Mouse (Mus musculus) CH12.LX (cell line): ENCODE measurements around the gene Arhgef25. TPM values are rescaled to one million over a fixed set of nuclear protein-coding genes. Genes with fewer than 3 reads are reported as not detected.

Experiments used
- DNase-seq: peaks from one replicate; pipeline ENCODE4 v3.0.0-alpha.2; 2013; ENCODE audit errors: extremely low read depth
- H3K27ac ChIP-seq: 2 replicates; pipeline ENCODE4 v1.5.1; 2012; ENCODE audit warnings: low read depth, mild to moderate bottlenecking, control low read depth, moderate library complexity; ENCODE audit not compliant: insufficient read depth
- H3K27me3 ChIP-seq: replicated peaks from 2 replicates; pipeline ENCODE3; 2012; ENCODE audit warnings: inconsistent platforms
- H3K36me3 ChIP-seq, 2 experiments: replicated peaks in 1 of 2; 2 replicates each; pipeline versions ENCODE3 to v1.6.1; 2012; ENCODE audit warnings: inconsistent platforms in 1 of 2, low read length in 1 of 2, mild to moderate bottlenecking in 1 of 2, mixed read lengths in 1 of 2, moderate library complexity in 1 of 2; ENCODE audit not compliant: control insufficient read depth in 1 of 2, insufficient read depth in 1 of 2
- H3K4me1 ChIP-seq, 2 experiments: 2 replicates each; pipeline ENCODE4 v1.6.1; 2012; ENCODE audit warnings: inconsistent platforms in 1 of 2, moderate library complexity in 1 of 2; ENCODE audit not compliant: insufficient read depth in 2 of 2, control insufficient read depth in 1 of 2
- H3K4me2 ChIP-seq: 2 replicates; pipeline ENCODE4 v1.6.1; 2012; ENCODE audit warnings: low read depth, mild to moderate bottlenecking, control low read depth; ENCODE audit not compliant: poor library complexity, insufficient read depth, severe bottlenecking
- H3K4me3 ChIP-seq, 3 experiments: fragments of 150-350 bp in 1 of 3; sonication (generic) in 1 of 3; replicated peaks in 1 of 3; 2 replicates each; pipeline versions ENCODE3 to v1.5.1; 2011 to 2012; ENCODE audit warnings: low read depth in 2 of 3, low read length in 2 of 3, mild to moderate bottlenecking in 2 of 3, moderate library complexity in 2 of 3, control low read depth in 1 of 3, improper control_type of control experiment in 1 of 3, inconsistent platforms in 1 of 3, mixed read lengths in 1 of 3; ENCODE audit not compliant: poor library complexity in 1 of 3
- H3K79me2 ChIP-seq: replicated peaks from 2 replicates; pipeline ENCODE4 v1.6.1; 2012; ENCODE audit warnings: mild to moderate bottlenecking, moderate library complexity; ENCODE audit not compliant: control insufficient read depth, poor library complexity, insufficient read depth, severe bottlenecking; ENCODE audit errors: extremely low read depth
- H3K9ac ChIP-seq: 2 replicates; pipeline ENCODE4 v1.6.1; 2012; ENCODE audit warnings: low read depth, mild to moderate bottlenecking, control low read depth, moderate library complexity; ENCODE audit not compliant: insufficient read depth
- H3K9me3 ChIP-seq: replicated peaks from 2 replicates; pipeline ENCODE3; 2012; ENCODE audit warnings: low read length, inconsistent platforms, mixed read lengths
- BHLHE40 ChIP-seq: IDR thresholded peaks from 2 replicates; pipeline ENCODE4 v1.6.1; 2011; ENCODE audit warnings: mild to moderate bottlenecking, low read depth, low read length, improper control_type of control experiment
- CTCF ChIP-seq, 2 experiments: IDR thresholded peaks in 1 of 2; conservative IDR thresholded peaks in 1 of 2; 2 replicates each; pipeline ENCODE4 v1.5.1; 2011 to 2012; ENCODE audit warnings: low read depth in 2 of 2, low read length in 2 of 2, improper control_type of control experiment in 1 of 2, inconsistent platforms in 1 of 2, mild to moderate bottlenecking in 1 of 2, moderate library complexity in 1 of 2
- E2F4 ChIP-seq: IDR thresholded peaks from 2 replicates; pipeline ENCODE4 v1.6.1; 2011; ENCODE audit warnings: low read depth, low read length, improper control_type of control experiment; ENCODE audit not compliant: insufficient replicate concordance
- EP300 ChIP-seq: IDR thresholded peaks from 2 replicates; pipeline ENCODE4 v1.6.1; 2011; ENCODE audit warnings: low read length, improper control_type of control experiment
- GABPA ChIP-seq: IDR thresholded peaks from 2 replicates; pipeline ENCODE4 v1.6.1; 2012; ENCODE audit warnings: low read depth, low read length, improper control_type of control experiment, inconsistent platforms; ENCODE audit not compliant: insufficient replicate concordance
- IRF4 ChIP-seq: IDR thresholded peaks from 2 replicates; pipeline ENCODE4 v1.6.1; 2014; ENCODE audit warnings: low read depth, mild to moderate bottlenecking, inconsistent platforms, low read length, improper control_type of control experiment
- MAZ ChIP-seq: IDR thresholded peaks from 2 replicates; pipeline ENCODE4 v1.6.1; 2012; ENCODE audit warnings: low read depth, mild to moderate bottlenecking, inconsistent platforms, low read length, improper control_type of control experiment, moderate library complexity
- MEF2A ChIP-seq: IDR thresholded peaks from 2 replicates; pipeline ENCODE4 v1.6.1; 2014; ENCODE audit warnings: low read depth, mild to moderate bottlenecking, inconsistent platforms, low read length, improper control_type of control experiment, borderline replicate concordance
- MXI1 ChIP-seq: IDR thresholded peaks from 2 replicates; pipeline ENCODE4 v1.6.1; 2011; ENCODE audit warnings: mild to moderate bottlenecking, low read depth, low read length, improper control_type of control experiment
- NELFE ChIP-seq: IDR thresholded peaks from 2 replicates; pipeline ENCODE4 v1.6.1; 2011; ENCODE audit warnings: low read depth, low read length, improper control_type of control experiment
- NRF1 ChIP-seq: IDR thresholded peaks from 2 replicates; pipeline ENCODE4 v1.6.1; 2014; ENCODE audit warnings: low read depth, mild to moderate bottlenecking, inconsistent platforms, low read length, improper control_type of control experiment, moderate library complexity
- POLR2A ChIP-seq: IDR thresholded peaks from 2 replicates; pipeline ENCODE4 v1.6.1; 2011; ENCODE audit warnings: low read depth, mild to moderate bottlenecking, improper control_type of control experiment, low read length
- RCOR1 ChIP-seq: conservative IDR thresholded peaks from 2 replicates; pipeline ENCODE4 v1.6.1; 2012; ENCODE audit warnings: low read depth, mild to moderate bottlenecking, inconsistent platforms, low read length, improper control_type of control experiment
- USF1 ChIP-seq: IDR thresholded peaks from 2 replicates; pipeline ENCODE4 v1.6.1; 2014; ENCODE audit warnings: low read depth, mild to moderate bottlenecking, inconsistent platforms, low read length, improper control_type of control experiment
- ZC3H11A ChIP-seq: IDR thresholded peaks from 2 replicates; pipeline ENCODE4 v1.6.1; 2012; ENCODE audit warnings: low read depth, mild to moderate bottlenecking, inconsistent platforms, low read length, improper control_type of control experiment
- ZKSCAN1 ChIP-seq: IDR thresholded peaks from 2 replicates; pipeline ENCODE4 v1.6.1; 2012; ENCODE audit warnings: low read depth, inconsistent platforms, low read length, improper control_type of control experiment, borderline replicate concordance
- ZNF384 ChIP-seq: IDR thresholded peaks from 2 replicates; pipeline ENCODE4 v1.6.1; 2012; ENCODE audit warnings: low read depth, low read length, improper control_type of control experiment, inconsistent platforms
- dilution Hi-C: fragments of 300-500 bp; cut with MboI; formaldehyde crosslinking; loops from 2 replicates; pipeline ENCODE4 v1.14.3; 2020; ENCODE audit warnings: low sequenced_read_pairs; ENCODE audit not compliant: extremely low pct_unique_long_range_greater_than_20kb, extremely low pct_ligation_motif_present
- in situ Hi-C: fragments of 300-500 bp; cut with MboI; formaldehyde crosslinking; loops from 3 replicates; pipeline ENCODE4 v1.14.3; 2019; ENCODE audit warnings: low sequenced_read_pairs, low pct_ligation_motif_present, low pct_unique_long_range_greater_than_20kb, mixed read lengths
- polyA plus RNA-seq: library from polyadenylated mRNA; unstranded; fragments of >175 nt; gene quantifications from 2 replicates; pipeline ENCODE4 v1.2.1, GENCODE M21; 2012; ENCODE audit warnings: low read depth; ENCODE audit not compliant: insufficient read length
- total RNA-seq, 2 experiments: library from RNA; depleted of rRNA; stranded (reverse); fragments of 300-350 nt in 1 of 2; fragments of >200 nt in 1 of 2; gene quantifications; 2 replicates each; pipeline ENCODE4 v1.2.3; 2012 to 2014

The Arhgef25 gene
- total and polyA plus RNA-seq, 3 experiments, result 3.3 to 8.7 (median 8.3) TPM

- Histone ChIP-seq H3K9me3 (no peaks in the 10 kb centered on the region), H3K4me2 (peak within 1 kb of the TSS; percentile 74), H3K27ac (no peak within 1 kb of the TSS), H3K9ac (peak within 1 kb of the TSS; percentile 78), H3K27me3 (no peaks in the 10 kb centered on the region), H3K4me1 (peaks cover 3 to 31% of the 10 kb centered on the region in 2 experiments; a peak in 3 of 4 replicates), H3K36me3 (peaks cover 45 to 63% of the 10 kb centered on the region in 2 experiments), H3K4me3 (peak within 1 kb of the TSS; percentile 67 to 87 (median 74)), H3K79me2 (no peaks in the 10 kb centered on the region)
- peak; percentile 51; the same call in 1 of the 2 replicates for TF ChIP-seq MAZ
- no peak; the same call in 1 of the 2 replicates for TF ChIP-seq NELFE
- peak; percentile 71 for TF ChIP-seq USF1
- TF ChIP-seq POLR2A, result peak; percentile 12; the same call in 1 of the 2 replicates
- dilution Hi-C loops (no loop called here), in situ Hi-C loops (loop anchor here (5.0 kb wide), 1 partner anchor 42 kb away; no protein-coding TSS in a partner anchor)
- DNase-seq, result peak; percentile 41
Observed at GRCm38 (mm10) chr10:127195328-127196129, 5.6 kb upstream of the Arhgef25 start, which contains the start of gene Dtx3. Gene Dtx3 (minus strand): TSS chr10:127195728.

GRCm38 (mm10) chr10:127194428-127195327 lies 4.8 kb upstream of the Arhgef25 start:
- peak overlapping the region; percentile 74 for H3K4me2 ChIP-seq
- no peak for DNase-seq
- no peaks in the 10 kb centered on the region for H3K9me3 ChIP-seq
- H3K27me3 ChIP-seq, result no peaks in the 10 kb centered on the region
- peak overlapping the region; percentile 67 to 87 (median 74) for H3K4me3 ChIP-seq
- H3K27ac ChIP-seq, result no peak overlapping the region
- dilution Hi-C loops, result no loop called here
- in situ Hi-C loops, result loop anchor here (5.0 kb wide), 1 partner anchor 43 kb away; no protein-coding TSS in a partner anchor
- no peaks in the 10 kb centered on the region for H3K79me2 ChIP-seq
- TF ChIP-seq BHLHE40 (no peak), ZKSCAN1 (no peak), ZNF384 (0 out of 2 replicates have a peak, but pooled peaks have one; percentile 27), USF1 (no peak), MEF2A (no peak), POLR2A (no peak; the same call in 1 of the 2 replicates), RCOR1 (no peak), CTCF (conservative IDR thresholded peaks at IDR 0.05 in 1 of 2, IDR thresholded peaks at IDR 0.05 in 1 of 2; ENCODE audit: low read depth in 2 of 2, low read length in 2 of 2) (no peak), NRF1 (no peak), GABPA (no peak), E2F4 (no peak), ZC3H11A (no peak), IRF4 (no peak), NELFE (no peak), EP300 (no peak), MXI1 (peak; percentile 16; the same call in 1 of the 2 replicates)
- H3K9ac ChIP-seq, result peak overlapping the region; percentile 78
- peaks cover 40 to 60% of the 10 kb centered on the region in 2 experiments for H3K36me3 ChIP-seq
- peaks cover 3 to 31% of the 10 kb centered on the region in 2 experiments; a peak in 3 of 4 replicates for H3K4me1 ChIP-seq
